18 mouse cellular contexts compared by ENCODE assay signal in genomic region chr2:33295115-33295514, GRCm38 (mm10).
"Had no signal": no experiment of that assay in that cellular context is flagged by ENCODE, and none has a peak within 500 bp of the region (broad histone marks: within the 10 kb centered on the region; RNA-seq: fewer than 3 reads in every experiment).

No protein-coding gene starts in this region.

- H3K27ac ChIP-seq: kidney, embryonic 15.5 days; limb, embryonic 10.5 days; limb, embryonic 13.5 days; liver, embryonic 12.5 days; liver, embryonic 15.5 days; lung, embryonic 15.5 days; midbrain, embryonic 15.5 days had no signal

- H3K9me3 ChIP-seq: kidney, embryonic 15.5 days; limb, embryonic 10.5 days; limb, embryonic 13.5 days; liver, embryonic 12.5 days; liver, embryonic 15.5 days; lung, embryonic 15.5 days; midbrain, embryonic 15.5 days had no signal

- H3K4me2 ChIP-seq: kidney, embryonic 15.5 days; limb, embryonic 13.5 days; liver, embryonic 12.5 days; liver, embryonic 15.5 days; lung, embryonic 15.5 days; midbrain, embryonic 11.5 days; midbrain, embryonic 15.5 days had no signal

- DNase-seq: kidney, adult 11 months; kidney, adult 8-10 months; kidney, postnatal 10 days; kidney, postnatal 36 days; liver; lung, adult 18-20 months; lung, postnatal 10 days; lung, postnatal 36 days; thymus, adult 18-20 months; thymus, postnatal 36 days had no signal

- H3K27me3 ChIP-seq: kidney, embryonic 15.5 days; limb, embryonic 13.5 days; liver, embryonic 12.5 days; liver, embryonic 15.5 days; lung, embryonic 15.5 days; midbrain, embryonic 15.5 days had no signal

- H3K4me3 ChIP-seq: kidney, embryonic 15.5 days; limb, embryonic 10.5 days; limb, embryonic 13.5 days; liver, embryonic 12.5 days; liver, embryonic 15.5 days; lung, embryonic 15.5 days; midbrain, embryonic 15.5 days had no signal

- H3K9ac ChIP-seq: kidney, embryonic 15.5 days; limb, embryonic 13.5 days; liver, embryonic 12.5 days; liver, embryonic 15.5 days; lung, embryonic 15.5 days; midbrain, embryonic 15.5 days had no signal

- ATAC-seq: liver, embryonic 12.5 days; midbrain, embryonic 15.5 days had no signal

- H3K36me3 ChIP-seq: kidney, embryonic 15.5 days; limb, embryonic 10.5 days; limb, embryonic 13.5 days; liver, embryonic 12.5 days; liver, embryonic 15.5 days; lung, embryonic 15.5 days had no signal
